Mouse (Mus musculus) stomach, postnatal 0 days (tissue): ENCODE results near the gene Klhl7. TPM values are rescaled to one million over a fixed set of nuclear protein-coding genes. Genes with fewer than 3 reads are reported as not detected.

Experiments
- ATAC-seq: fragments of 200-750 bp; cut with Nextera tagmentation; 2 replicates; pipeline ENCODE4 v1.8.0; 2017; ENCODE audit not compliant: low FRiP score, low TSS enrichment
- DNase-seq: peaks from one replicate; pipeline ENCODE4 v3.0.0-alpha.2; 2016; ENCODE audit warnings: low spot score
- H3K27ac ChIP-seq: fragments of 300-500 bp; sonication (generic); replicated peaks from 2 replicates; pipeline ENCODE4 v1.5.1; 2014; ENCODE audit warnings: mild to moderate bottlenecking, control low read depth
- H3K27me3 ChIP-seq: fragments of 300-500 bp; sonication (generic); 2 replicates; pipeline ENCODE4 v1.6.1; 2014; ENCODE audit warnings: low read length; ENCODE audit not compliant: control insufficient read depth, insufficient read depth
- H3K36me3 ChIP-seq: fragments of 300-500 bp; sonication (generic); 2 replicates; pipeline ENCODE4 v1.6.1; 2014; ENCODE audit warnings: low read length, mixed read lengths; ENCODE audit not compliant: control insufficient read depth, insufficient read depth
- H3K4me1 ChIP-seq: fragments of 300-500 bp; sonication (generic); replicated peaks from 2 replicates; pipeline ENCODE4 v1.6.1; 2014; ENCODE audit warnings: antibody characterized with exemption; ENCODE audit not compliant: control insufficient read depth, insufficient read depth
- H3K4me2 ChIP-seq: fragments of 300-500 bp; sonication (generic); replicated peaks from 2 replicates; pipeline ENCODE4 v1.6.1; 2014; ENCODE audit warnings: low read depth, mild to moderate bottlenecking, control low read depth, moderate library complexity
- H3K4me3 ChIP-seq: fragments of 300-500 bp; sonication (generic); 2 replicates; pipeline ENCODE4 v1.5.1; 2014; ENCODE audit warnings: low read depth, low read length, control low read depth
- H3K9ac ChIP-seq: fragments of 300-500 bp; sonication (generic); 2 replicates; pipeline ENCODE4 v1.6.1; 2014; ENCODE audit warnings: mild to moderate bottlenecking, low read length, control low read depth, mixed read lengths
- H3K9me3 ChIP-seq: fragments of 300-500 bp; sonication (generic); 2 replicates; pipeline ENCODE4 v1.6.1; 2016; ENCODE audit warnings: low read length; ENCODE audit not compliant: control insufficient read depth
- CTCF ChIP-seq: IDR thresholded peaks from 2 replicates; pipeline ENCODE4 v1.5.1; 2016; ENCODE audit warnings: antibody characterized with exemption, low read depth, mild to moderate bottlenecking, moderate library complexity
- EP300 ChIP-seq: optimal IDR thresholded peaks from 2 replicates; pipeline ENCODE3; 2016; ENCODE audit warnings: antibody characterized with exemption
- WGBS: fragments of 180-500 bp; shearing (Covaris S2); extraction: QIAGEN DNeasy Blood & Tissue Kit; methylation state at CpG from one replicate; pipeline ENCODE4 v1.1.7; 2014; 5-methylcytosine and 5-hydroxymethylcytosine counted together
- polyA plus RNA-seq: library from polyadenylated mRNA; unstranded; fragments of >200 nt; fragmentation: Nextera tagmentation; extraction: Ambion mirVana; gene quantifications from 2 replicates; pipeline ENCODE4 v1.2.1, GENCODE M21; 2015

Klhl7 gene
- polyA plus RNA-seq, 1 experiment from 2014 or later, result 23.6 TPM

DNA sequence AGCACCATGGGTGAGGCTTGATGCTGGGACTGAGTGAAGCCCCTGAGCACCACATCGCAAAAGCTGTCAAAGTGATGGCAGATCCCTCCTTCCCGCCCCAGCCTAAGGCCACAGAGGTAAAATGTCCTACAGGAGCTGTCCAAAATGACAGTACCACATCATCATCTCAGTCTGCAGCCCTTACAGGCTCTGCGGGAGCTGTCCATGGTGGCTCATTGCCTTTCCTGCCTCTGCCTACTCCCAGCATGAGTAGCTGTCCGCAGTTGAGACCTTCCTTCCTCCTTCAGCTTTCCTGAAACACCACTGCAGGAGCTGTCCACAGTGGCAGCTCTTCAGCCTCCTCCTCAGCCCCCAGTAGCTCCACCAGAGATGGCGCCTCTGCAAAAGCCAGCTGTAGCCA, 9.7 kb downstream of the Klhl7 start:
- H3K9ac ChIP-seq, result no peak overlapping the region
- no peak overlapping the region for H3K27ac ChIP-seq
- TF ChIP-seq CTCF (no peak), EP300 (no peak)
- no peak for DNase-seq
- WGBS, result 74% methylated on average over 4 of the region's 5 CpGs
- no peaks in the 10 kb centered on the region for H3K36me3 ChIP-seq
- no peak overlapping the region for H3K4me3 ChIP-seq
- ATAC-seq, result no peak
- H3K9me3 ChIP-seq, result no peaks in the 10 kb centered on the region
- no peaks in the 10 kb centered on the region for H3K27me3 ChIP-seq
- H3K4me2 ChIP-seq, result no peak overlapping the region
- H3K4me1 ChIP-seq, result no peaks in the 10 kb centered on the region

DNA sequence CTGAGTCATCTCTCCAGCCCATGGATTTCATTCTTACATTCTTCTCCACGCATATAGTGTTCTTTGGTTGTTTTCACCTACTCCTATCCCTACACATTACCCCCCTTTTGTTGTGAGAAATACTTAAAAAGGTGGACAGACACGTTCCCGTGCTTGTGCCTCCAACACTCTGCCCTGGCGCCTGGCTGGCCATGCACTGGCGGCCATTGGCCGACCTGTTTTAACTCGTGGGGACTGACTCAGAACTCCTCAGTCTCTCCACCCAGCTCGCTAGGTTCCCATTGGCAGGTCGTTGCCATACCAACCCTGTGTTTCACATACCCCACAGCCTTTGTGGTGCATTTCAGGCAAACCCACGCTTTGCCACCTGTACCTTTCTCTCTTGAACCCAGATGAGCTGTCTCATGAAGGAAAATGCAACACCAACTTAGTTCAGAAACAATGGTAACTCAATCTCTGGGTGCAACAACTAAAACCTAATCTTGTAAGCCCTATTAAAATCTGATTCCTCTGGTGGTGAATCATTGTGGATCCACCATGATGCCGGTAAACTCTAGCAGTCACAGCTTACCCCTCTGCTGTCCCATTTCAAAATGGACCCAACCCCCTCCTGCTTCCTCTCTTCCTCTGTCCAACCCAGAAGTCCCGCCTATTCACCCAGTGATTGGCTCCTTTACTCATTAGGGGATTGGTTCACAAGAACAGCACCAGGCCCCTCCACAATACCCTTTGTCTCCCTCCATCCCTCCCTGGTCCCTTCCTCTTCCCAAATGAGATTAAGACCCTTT, 11.9 kb downstream of the Klhl7 start:
- Histone ChIP-seq H3K36me3 (no peaks in the 10 kb centered on the region), H3K27ac (no peak overlapping the region), H3K4me1 (no peaks in the 10 kb centered on the region), H3K27me3 (no peaks in the 10 kb centered on the region), H3K9me3 (no peaks in the 10 kb centered on the region), H3K9ac (no peak overlapping the region), H3K4me3 (no peak overlapping the region), H3K4me2 (no peak overlapping the region)
- ATAC-seq, result no peak
- TF ChIP-seq CTCF (no peak), EP300 (no peak)
- 81% methylated on average over 12 of the region's 12 CpGs for WGBS
- no peak for DNase-seq

DNA sequence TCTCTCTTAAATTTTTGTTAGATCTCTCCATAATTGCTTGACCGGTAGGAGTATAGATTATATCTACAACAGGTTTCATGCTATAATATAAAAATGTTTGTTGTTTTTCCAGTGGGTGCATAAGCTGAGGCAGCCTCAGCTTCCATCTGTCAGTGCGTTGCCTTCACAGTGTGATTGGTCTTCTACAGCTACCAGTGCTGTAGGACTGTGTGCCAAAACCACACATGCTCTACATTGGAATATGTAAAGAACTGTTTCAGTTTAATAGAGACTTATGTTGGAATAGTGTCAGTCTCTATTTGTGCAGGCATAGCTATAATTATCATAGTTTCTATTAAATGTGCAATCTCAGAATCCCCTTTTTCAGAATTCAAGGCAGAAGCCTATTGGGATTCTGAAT, 21.8 kb downstream of the Klhl7 start:
- Histone ChIP-seq H3K9me3 (no peaks in the 10 kb centered on the region), H3K27ac (no peak overlapping the region), H3K4me1 (0 out of 2 replicates have a peak, but pooled peaks cover 2% of the 10 kb centered on the region), H3K36me3 (no peaks in the 10 kb centered on the region), H3K9ac (no peak overlapping the region), H3K4me3 (no peak overlapping the region), H3K4me2 (no peak overlapping the region), H3K27me3 (no peaks in the 10 kb centered on the region)
- ATAC-seq (no peak), DNase-seq (no peak)
- WGBS, result 96% methylated on average over 2 of the region's 2 CpGs
- TF ChIP-seq CTCF (no peak), EP300 (no peak)

DNA sequence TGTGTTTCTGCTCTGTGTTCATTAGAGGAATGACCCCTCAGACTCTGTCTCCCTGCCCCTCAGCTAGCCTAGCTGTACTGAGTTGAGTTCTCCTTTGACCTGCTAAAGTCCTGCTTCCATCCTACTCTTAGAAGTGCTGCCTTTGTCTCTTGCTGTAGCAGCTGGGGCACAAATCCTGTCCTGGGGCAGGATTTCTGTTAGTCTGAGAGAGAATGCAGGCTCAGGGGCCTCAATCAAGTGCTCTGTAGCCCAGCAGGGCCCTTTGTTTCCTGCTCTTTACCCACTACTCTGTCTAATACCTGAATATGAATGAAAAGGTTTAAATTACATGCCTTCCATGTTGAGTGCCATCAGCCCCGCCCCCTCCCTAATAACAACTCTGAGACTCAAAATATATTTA, 23.8 kb downstream of the Klhl7 start:
- Histone ChIP-seq H3K27me3 (no peaks in the 10 kb centered on the region), H3K27ac (no peak overlapping the region), H3K4me3 (no peak overlapping the region), H3K4me1 (0 out of 2 replicates have a peak, but pooled peaks cover 2% of the 10 kb centered on the region), H3K9me3 (no peaks in the 10 kb centered on the region), H3K36me3 (no peaks in the 10 kb centered on the region), H3K9ac (no peak overlapping the region), H3K4me2 (no peak overlapping the region)
- DNase-seq, result no peak
- TF ChIP-seq CTCF, result no peak
- TF ChIP-seq EP300, result no peak
- WGBS, result 85% methylated on average over 1 of the region's 1 CpGs
- no peak for ATAC-seq

DNA sequence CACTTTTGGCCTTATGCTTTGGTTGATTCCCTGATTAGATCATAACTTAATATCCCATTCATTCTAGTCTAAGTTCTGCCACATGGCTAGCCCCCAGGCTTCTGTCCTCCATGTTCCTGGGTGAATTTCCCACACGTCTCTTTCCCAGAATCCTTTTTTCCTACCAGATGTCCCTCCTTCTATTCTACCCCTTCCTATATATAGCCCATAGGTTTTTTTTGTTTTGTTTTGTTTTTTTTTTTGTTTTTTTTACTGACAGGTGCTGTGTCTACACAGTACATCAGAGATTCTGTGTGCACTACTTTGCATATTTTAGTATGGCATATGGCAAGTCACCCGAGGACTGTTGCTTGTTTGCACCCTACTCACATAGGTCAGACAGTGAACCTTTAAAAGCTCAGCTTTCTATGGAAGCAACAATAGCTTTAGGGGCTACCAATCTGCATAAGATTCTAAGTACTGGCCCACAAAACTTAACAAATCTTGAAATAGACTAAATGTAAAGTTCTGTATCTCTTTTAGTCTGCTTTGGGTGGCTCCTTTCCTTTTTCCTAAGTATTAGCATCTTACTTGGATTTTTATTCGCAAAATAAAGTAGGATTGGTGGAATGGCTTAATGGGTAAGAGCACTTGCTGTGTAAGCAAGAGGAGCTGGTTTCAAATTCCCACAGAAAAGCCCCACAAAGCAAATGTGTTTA, 24.3 kb downstream of the Klhl7 start:
- H3K9me3 ChIP-seq, result no peaks in the 10 kb centered on the region
- H3K27me3 ChIP-seq, result no peaks in the 10 kb centered on the region
- no peak for DNase-seq
- no peak for ATAC-seq
- H3K4me3 ChIP-seq, result no peak overlapping the region
- no peak overlapping the region for H3K4me2 ChIP-seq
- no peak overlapping the region for H3K27ac ChIP-seq
- 87% methylated on average over 3 of the region's 3 CpGs for WGBS
- no peak overlapping the region for H3K9ac ChIP-seq
- no peaks in the 10 kb centered on the region for H3K36me3 ChIP-seq
- 0 out of 2 replicates have a peak, but pooled peaks cover 2% of the 10 kb centered on the region for H3K4me1 ChIP-seq
- no peak for TF ChIP-seq CTCF
- TF ChIP-seq EP300, result no peak
